11 mouse cellular contexts compared by ENCODE assay signal in genomic region chr1:91856771-91857664, GRCm38 (mm10). TPM values are rescaled to one million over a fixed set of nuclear protein-coding genes. Genes with fewer than 3 reads are reported as not detected.
DNase-seq lines count a peak whose midpoint lies in the region; ATAC-seq and TF ChIP-seq lines count a peak whose summit lies in the region.
"Had no signal": no experiment of that assay in that cellular context is flagged by ENCODE, and none has a peak within 500 bp of the region (broad histone marks: within the 10 kb centered on the region; RNA-seq: fewer than 3 reads in every experiment).

No protein-coding gene starts in this region.

- no peak for TF ChIP-seq POLR2A in embryonic fibroblast, embryonic 13.5 days (IDR thresholded peaks at IDR 0.05; ENCODE audit: low read depth, low read length)

- H3K27ac ChIP-seq in heart, embryonic 11.5 days (ENCODE audit: low read depth, low read length): no peak overlapping the region
- H3K27ac ChIP-seq in embryonic fibroblast, embryonic 13.5 days (ENCODE audit: insufficient read depth, low read length): peak overlapping the region; percentile 76
- no peak overlapping the region for H3K27ac ChIP-seq in layer of hippocampus, adult 2 months
- H3K27ac ChIP-seq: liver, embryonic 15.5 days had no signal

- no peaks in the 10 kb centered on the region for H3K27me3 ChIP-seq in heart, embryonic 11.5 days (ENCODE audit: control insufficient read depth, insufficient read depth, low read length)
- H3K27me3 ChIP-seq: liver, embryonic 15.5 days had no signal

- H3K4me1 ChIP-seq in heart, embryonic 11.5 days (ENCODE audit: control insufficient read depth, insufficient read depth, low read length): peaks cover 20% of the 10 kb centered on the region
- 0 out of 2 replicates have a peak, but pooled peaks cover 5% of the 10 kb centered on the region for H3K4me1 ChIP-seq in embryonic fibroblast, embryonic 13.5 days (ENCODE audit: control insufficient read depth, insufficient read depth, low read length)
- H3K4me1 ChIP-seq: liver, embryonic 15.5 days had no signal

- no peak for TF ChIP-seq CTCF in embryonic fibroblast, embryonic 13.5 days (IDR thresholded peaks at IDR 0.05; ENCODE audit: borderline replicate concordance, insufficient read depth, low read length)
- no peak for TF ChIP-seq CTCF in layer of hippocampus, adult 2 months (conservative IDR thresholded peaks at IDR 0.05)

- no peak overlapping the region for H3K4me3 ChIP-seq in heart, embryonic 11.5 days (ENCODE audit: low read depth, low read length)
- no peak overlapping the region for H3K4me3 ChIP-seq in embryonic fibroblast, embryonic 13.5 days (ENCODE audit: insufficient read depth, low read length)
- no peak overlapping the region for H3K4me3 ChIP-seq in layer of hippocampus, adult 2 months
- H3K4me3 ChIP-seq: liver, embryonic 15.5 days; myocyte had no signal

- ATAC-seq in heart, embryonic 11.5 days (replicated peaks; ENCODE audit: insufficient number of reproducible peaks, low FRiP score, low TSS enrichment): no peak
- no peak for ATAC-seq in frontal cortex, adult (ENCODE audit: low TSS enrichment)
- ATAC-seq: forebrain, embryonic 16.5 days had no signal

- H3K9ac ChIP-seq in heart, embryonic 11.5 days (ENCODE audit: low read depth, low read length): no peak overlapping the region
- H3K9ac ChIP-seq: liver, embryonic 15.5 days had no signal

- peak; percentile 98 for DNase-seq in heart, adult 11 months
- peak; percentile 38 to 49 for DNase-seq in heart, postnatal 14 days
- peak; percentile 23 for DNase-seq in lung, postnatal 14 days
- DNase-seq in spleen, adult 18-20 months: no peak
- DNase-seq in layer of hippocampus, adult 2 months (ENCODE audit: low spot score in 2 of 2): no peak

- WGBS in heart, embryonic 11.5 days (ENCODE audit: insufficient replicate concordance): 41% methylated on average over 9 of the region's 9 CpGs

- intact Hi-C loops in heart, postnatal 14 days (cut with DNase I): no loop called here

- H3K4me2 ChIP-seq in heart, embryonic 11.5 days: no peak overlapping the region
- H3K4me2 ChIP-seq: liver, embryonic 15.5 days had no signal

- no peaks in the 10 kb centered on the region for H3K36me3 ChIP-seq in heart, embryonic 11.5 days (ENCODE audit: control insufficient read depth, insufficient read depth, low read length)
- H3K36me3 ChIP-seq: liver, embryonic 15.5 days had no signal

- H3K9me3 ChIP-seq in heart, embryonic 11.5 days (replicated peaks; ENCODE audit: control insufficient read depth, low read length): no peaks in the 10 kb centered on the region
- H3K9me3 ChIP-seq: liver, embryonic 15.5 days had no signal

RNA-seq across cellular contexts. Expression of gene Twist2, which starts 55.8 kb away (rescaled TPM):
- 5.2 and 6.5 TPM in 2 replicates for polyA plus RNA-seq in heart, embryonic 11.5 days (2014; fragmentation: Nextera tagmentation; extraction: Ambion mirVana)
- polyA plus RNA-seq in embryonic fibroblast, embryonic 13.5 days (2011; ENCODE audit: insufficient read length, low read depth, missing spikeins): 57.2 and 67.7 TPM in 2 replicates
- 1 to 10 TPM; 2.5 to 4.4 TPM for total RNA-seq in heart, postnatal 14 days (2021)
- total RNA-seq in layer of hippocampus, adult 2 months (2021): 1 to 10 TPM; 1.0 to 1.5 TPM

Comparison
In these comparisons a context has a peak if more than half of its experiments do, and no peak if none do; other contexts are left out.
1. DNase-seq: peak in heart, adult 11 months (single experiment), heart, postnatal 14 days (2 of 2) and lung, postnatal 14 days (single experiment); none in spleen, adult 18-20 months (0 of 2) and layer of hippocampus, adult 2 months (0 of 2).